Mouse (Mus musculus) bone marrow, adult 2 months (tissue): ENCODE data around the gene Lama5. TPM values are rescaled to one million over a fixed set of nuclear protein-coding genes. Genes with fewer than 3 reads are reported as not detected.

ENCODE experiments used
- H3K27ac ChIP-seq: fragments of 200-500 bp; 2 replicates; pipeline ENCODE4 v1.5.1; 2012; ENCODE audit warnings: low read depth, mild to moderate bottlenecking, control low read depth, inconsistent platforms, low read length; ENCODE audit not compliant: control insufficient read depth, poor library complexity, insufficient read depth
- H3K4me1 ChIP-seq: fragments of 200-500 bp; 2 replicates; pipeline ENCODE4 v1.6.1; 2011; ENCODE audit warnings: low read length; ENCODE audit not compliant: control insufficient read depth, insufficient read depth
- H3K4me3 ChIP-seq: fragments of 200-500 bp; replicated peaks from 2 replicates; pipeline ENCODE3; 2011; ENCODE audit warnings: mild to moderate bottlenecking, low read depth, low read length, control low read depth; ENCODE audit not compliant: control insufficient read depth
- CTCF ChIP-seq: fragments of 200-500 bp; IDR thresholded peaks from 2 replicates; pipeline ENCODE4 v1.5.1; 2011; ENCODE audit warnings: low read length, control low read depth; ENCODE audit not compliant: control insufficient read depth, insufficient read depth
- POLR2A ChIP-seq: fragments of 200-500 bp; IDR thresholded peaks from 2 replicates; pipeline ENCODE4 v1.6.1; 2011; ENCODE audit warnings: low read depth, mild to moderate bottlenecking, control low read depth, low read length, borderline replicate concordance; ENCODE audit not compliant: control insufficient read depth
- WGBS: fragments of 180-500 bp; shearing (Covaris S2); methylation state at CpG from one replicate; pipeline ENCODE4 v1.1.7; 2018; 5-methylcytosine and 5-hydroxymethylcytosine counted together
- polyA plus RNA-seq: library from polyadenylated mRNA; stranded (reverse); fragments of >200 nt; gene quantifications from 2 replicates; pipeline ENCODE4 v1.2.4, GENCODE M21; 2011; ENCODE audit warnings: low replicate concordance; ENCODE audit not compliant: missing spikeins, insufficient read depth, insufficient read length

Lama5 gene
- polyA plus RNA-seq, 1 experiment, result 1.5 TPM

- TF ChIP-seq POLR2A (no peak), CTCF (no peak)
- Histone ChIP-seq H3K4me1 (no peaks in the 10 kb centered on the region; the same call in 1 of the 2 replicates), H3K27ac (no peak overlapping the region), H3K4me3 (no peak overlapping the region)
- 68% methylated on average over 4 of the region's 4 CpGs for WGBS
Measured at GRCm38 (mm10) chr2:180230482-180230881, 4.8 kb upstream of the Lama5 start.

- H3K4me3 ChIP-seq, result no peak overlapping the region
- no peak overlapping the region for H3K27ac ChIP-seq
- no peaks in the 10 kb centered on the region; the same call in 1 of the 2 replicates for H3K4me1 ChIP-seq
- WGBS, result 66% methylated on average over 3 of the region's 3 CpGs
- TF ChIP-seq POLR2A (no peak), CTCF (no peak)
Measured at GRCm38 (mm10) chr2:180229129-180229528, 3.5 kb upstream of the Lama5 start.

- Histone ChIP-seq H3K27ac (no peak overlapping the region), H3K4me1 (no peaks in the 10 kb centered on the region; the same call in 1 of the 2 replicates), H3K4me3 (no peak overlapping the region)
- WGBS, result 74% methylated on average over 7 of the region's 7 CpGs
- TF ChIP-seq POLR2A (no peak), CTCF (no peak)
Measured at GRCm38 (mm10) chr2:180228592-180228991, 2.9 kb upstream of the Lama5 start.

- Histone ChIP-seq H3K4me3 (no peak overlapping the region), H3K27ac (no peak overlapping the region), H3K4me1 (no peaks in the 10 kb centered on the region; the same call in 1 of the 2 replicates)
- TF ChIP-seq POLR2A, result no peak
- TF ChIP-seq CTCF, result no peak
- WGBS, result 69% methylated on average over 6 of the region's 6 CpGs
Measured at GRCm38 (mm10) chr2:180228060-180228458, 2.4 kb upstream of the Lama5 start.

GRCm38 (mm10) chr2:180227262-180228059, 1.8 kb upstream of the Lama5 start:
- 5% methylated on average over 21 of the region's 21 CpGs for WGBS
- no peak overlapping the region for H3K4me3 ChIP-seq
- H3K27ac ChIP-seq, result no peak overlapping the region
- H3K4me1 ChIP-seq, result no peaks in the 10 kb centered on the region; the same call in 1 of the 2 replicates
- TF ChIP-seq CTCF, result peak; percentile 70
- no peak for TF ChIP-seq POLR2A

GRCm38 (mm10) chr2:180225044-180225761, 456 bp downstream of the Lama5 start:
- H3K4me1 ChIP-seq, result no peaks in the 10 kb centered on the region; the same call in 1 of the 2 replicates
- WGBS, result under 1% methylated on average over 55 of the region's 55 CpGs
- TF ChIP-seq CTCF, result no peak
- no peak for TF ChIP-seq POLR2A
- H3K27ac ChIP-seq, result no peak overlapping the region
- H3K4me3 ChIP-seq, result no peak overlapping the region

- no peaks in the 10 kb centered on the region; the same call in 1 of the 2 replicates for H3K4me1 ChIP-seq
Measured at GRCm38 (mm10) chr2:180224647-180225043, 1.0 kb downstream of the Lama5 start.

GRCm38 (mm10) chr2:180222250-180222649, 3.4 kb downstream of the Lama5 start:
- H3K4me3 ChIP-seq, result no peak overlapping the region
- H3K27ac ChIP-seq, result no peak overlapping the region
- WGBS, result 54% methylated on average over 6 of the region's 6 CpGs
- TF ChIP-seq POLR2A (no peak), CTCF (no peak)
- no peaks in the 10 kb centered on the region for H3K4me1 ChIP-seq

More at GRCm38 (mm10) chr2:180224647-180225043, 1.0 kb downstream of the Lama5 start:
- 14% methylated on average over 13 of the region's 13 CpGs for WGBS
- H3K27ac ChIP-seq, result no peak overlapping the region
- no peak for TF ChIP-seq POLR2A
- TF ChIP-seq CTCF, result no peak
- no peak overlapping the region for H3K4me3 ChIP-seq

- H3K4me3 ChIP-seq, result no peak overlapping the region
- H3K27ac ChIP-seq, result no peak overlapping the region
- TF ChIP-seq POLR2A (no peak), CTCF (no peak)
- no peaks in the 10 kb centered on the region for H3K4me1 ChIP-seq
- WGBS, result 86% methylated on average over 9 of the region's 9 CpGs
Measured at GRCm38 (mm10) chr2:180221051-180221450, 4.6 kb downstream of the Lama5 start.
